Mouse (Mus musculus): ENCODE measurements around the gene Gm5565. TPM values are rescaled to one million over a fixed set of nuclear protein-coding genes. Genes with fewer than 3 reads are reported as not detected.
"Not testable (repeated sequence)": the region's sequence is repeated elsewhere in the genome, so short reads cannot be mapped to it uniquely, and the experiment has no call there.

Gene Gm5565
- polyA plus RNA-seq, 1 experiment from 2014 or later, result not detected

- not testable (repeated sequence) for H3K4me3 ChIP-seq; ATAC-seq (ENCODE audit: low FRiP score, low read depth); H3K27me3 ChIP-seq; H3K4me1 ChIP-seq (replicated peaks); H3K27ac ChIP-seq (replicated peaks); H3K9me3 ChIP-seq; H3K9ac ChIP-seq; H3K4me2 ChIP-seq; H3K36me3 ChIP-seq
- 66% methylated on average over 4 of the region's 4 CpGs for WGBS
These were observed 12.4 kb upstream of the Gm5565 start for GRCm38 (mm10) chr5:146172744-146173143.

GRCm38 (mm10) chr5:146170621-146171020 lies 10.3 kb upstream of the Gm5565 start, which contains the start of gene Gm6309:
Gene Gm6309 (minus strand): TSS chr5:146170721.
- H3K9ac ChIP-seq; H3K27ac ChIP-seq (replicated peaks); ATAC-seq (ENCODE audit: low FRiP score, low read depth); H3K4me2 ChIP-seq; H3K4me3 ChIP-seq; H3K4me1 ChIP-seq (replicated peaks); H3K36me3 ChIP-seq; H3K27me3 ChIP-seq; H3K9me3 ChIP-seq: not testable (repeated sequence)
- WGBS, result 81% methylated on average over 2 of the region's 2 CpGs

GRCm38 (mm10) chr5:146158326-146158725 lies 2.0 kb downstream of the Gm5565 start:
- not testable (repeated sequence) for H3K9me3 ChIP-seq; H3K4me3 ChIP-seq; ATAC-seq (ENCODE audit: low FRiP score, low read depth); H3K27ac ChIP-seq (replicated peaks); H3K27me3 ChIP-seq; H3K4me2 ChIP-seq; H3K4me1 ChIP-seq (replicated peaks); H3K36me3 ChIP-seq; H3K9ac ChIP-seq
- 94% methylated on average over 4 of the region's 4 CpGs for WGBS

GRCm38 (mm10) chr5:146150454-146150853 lies 9.9 kb downstream of the Gm5565 start:
- Histone ChIP-seq H3K27me3 (no peaks in the 10 kb centered on the region), H3K4me3 (no peak overlapping the region), H3K36me3 (no peaks in the 10 kb centered on the region), H3K4me2 (no peak overlapping the region), H3K9me3 (no peaks in the 10 kb centered on the region), H3K9ac (no peak overlapping the region), H3K27ac (replicated peaks) (no peak overlapping the region), H3K4me1 (replicated peaks) (no peaks in the 10 kb centered on the region)
- 85% methylated on average over 3 of the region's 3 CpGs for WGBS
- no peak for ATAC-seq (ENCODE audit: low FRiP score, low read depth)

- 48% methylated on average over 2 of the region's 2 CpGs for WGBS
- ATAC-seq (ENCODE audit: low FRiP score, low read depth), result no peak
These were observed 12.4 kb downstream of the Gm5565 start for GRCm38 (mm10) chr5:146147903-146148302.

More at GRCm38 (mm10) chr5:146147903-146148302, 12.4 kb downstream of the Gm5565 start:
- no peaks in the 10 kb centered on the region for H3K36me3 ChIP-seq
- no peaks in the 10 kb centered on the region for H3K9me3 ChIP-seq
- no peaks in the 10 kb centered on the region for H3K4me1 ChIP-seq (replicated peaks)
- H3K4me3 ChIP-seq, result no peak overlapping the region
- no peak overlapping the region for H3K4me2 ChIP-seq
- H3K27ac ChIP-seq (replicated peaks), result no peak overlapping the region
- no peaks in the 10 kb centered on the region for H3K27me3 ChIP-seq
- H3K9ac ChIP-seq, result no peak overlapping the region

Other genes with a start within 250 kb of the Gm5565 start
- not detected in 2 replicates for gene Cyp3a25, start 150.9 kb downstream of the Gm5565 start, polyA plus RNA-seq (2015; fragmentation: Nextera tagmentation; extraction: Ambion mirVana)
- not detected in 2 replicates for gene Cyp3a59, start 81.3 kb downstream of the Gm5565 start, polyA plus RNA-seq (2015; fragmentation: Nextera tagmentation; extraction: Ambion mirVana)
- gene Gm6309, start 10.2 kb upstream of the Gm5565 start, polyA plus RNA-seq (2015; fragmentation: Nextera tagmentation; extraction: Ambion mirVana), result not detected in 2 replicates
- 0.51 TPM in 1 of 2 replicates, not detected in the other for gene 1700001J03Rik, start 24.8 kb upstream of the Gm5565 start, polyA plus RNA-seq (2015; fragmentation: Nextera tagmentation; extraction: Ambion mirVana)
- 26.7 and 30.8 TPM in 2 replicates for gene Rnf6, start 61.0 kb upstream of the Gm5565 start, polyA plus RNA-seq (2015; fragmentation: Nextera tagmentation; extraction: Ambion mirVana)
- 19.2 and 20.7 TPM in 2 replicates for gene Cdk8, start 70.7 kb upstream of the Gm5565 start, polyA plus RNA-seq (2015; fragmentation: Nextera tagmentation; extraction: Ambion mirVana)
- 18.7 and 19.9 TPM in 2 replicates for gene Wasf3, start 224.4 kb upstream of the Gm5565 start, polyA plus RNA-seq (2015; fragmentation: Nextera tagmentation; extraction: Ambion mirVana)

Data from hindbrain, embryonic 15.5 days (tissue).